Mouse (Mus musculus): ENCODE results near the gene Obscn.

DNA sequence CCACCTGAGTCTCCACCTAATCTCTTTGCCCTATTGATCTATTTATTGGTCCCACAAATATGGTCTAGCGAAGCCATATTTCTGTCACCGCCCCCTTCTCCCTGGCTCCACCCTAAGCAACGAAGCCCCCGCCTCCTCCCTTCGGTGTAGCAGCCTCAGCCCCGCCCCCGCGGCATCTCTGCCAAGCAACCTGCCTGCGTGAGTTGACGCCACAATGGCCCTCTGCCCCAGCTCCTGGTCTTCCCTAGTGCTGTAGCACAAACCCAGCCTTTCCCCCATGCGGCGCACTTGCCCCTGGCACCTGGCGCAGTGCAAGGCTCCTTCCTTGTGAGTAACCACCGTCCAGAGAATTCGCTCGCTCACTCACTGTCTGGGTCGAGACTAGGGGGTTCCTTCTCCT, 172.7 kb downstream of the Obscn start:
- TF ChIP-seq CTCF (IDR thresholded peaks at IDR 0.05; ENCODE audit: low read depth) (no peak), EP300 (IDR thresholded peaks at IDR 0.05; ENCODE audit: low read depth) (no peak)

Measured in liver, postnatal 0 days (tissue).